Mouse (Mus musculus) CH12.LX (cell line): ENCODE data around the gene Psmd13. TPM values are rescaled to one million over a fixed set of nuclear protein-coding genes. Genes with fewer than 3 reads are reported as not detected.

Source experiments
- DNase-seq: peaks from one replicate; pipeline ENCODE4 v3.0.0-alpha.2; 2013; ENCODE audit errors: extremely low read depth
- H3K27ac ChIP-seq: 2 replicates; pipeline ENCODE4 v1.5.1; 2012; ENCODE audit warnings: low read depth, mild to moderate bottlenecking, control low read depth, moderate library complexity; ENCODE audit not compliant: insufficient read depth
- H3K27me3 ChIP-seq: replicated peaks from 2 replicates; pipeline ENCODE3; 2012; ENCODE audit warnings: inconsistent platforms
- H3K36me3 ChIP-seq, 2 experiments: replicated peaks in 1 of 2; 2 replicates each; pipeline versions ENCODE3 to v1.6.1; 2012; ENCODE audit warnings: inconsistent platforms in 1 of 2, low read length in 1 of 2, mild to moderate bottlenecking in 1 of 2, mixed read lengths in 1 of 2, moderate library complexity in 1 of 2; ENCODE audit not compliant: control insufficient read depth in 1 of 2, insufficient read depth in 1 of 2
- H3K4me1 ChIP-seq, 2 experiments: 2 replicates each; pipeline ENCODE4 v1.6.1; 2012; ENCODE audit warnings: inconsistent platforms in 1 of 2, moderate library complexity in 1 of 2; ENCODE audit not compliant: insufficient read depth in 2 of 2, control insufficient read depth in 1 of 2
- H3K4me2 ChIP-seq: 2 replicates; pipeline ENCODE4 v1.6.1; 2012; ENCODE audit warnings: low read depth, mild to moderate bottlenecking, control low read depth; ENCODE audit not compliant: poor library complexity, insufficient read depth, severe bottlenecking
- H3K4me3 ChIP-seq, 3 experiments: fragments of 150-350 bp in 1 of 3; sonication (generic) in 1 of 3; replicated peaks in 1 of 3; 2 replicates each; pipeline versions ENCODE3 to v1.5.1; 2011 to 2012; ENCODE audit warnings: low read depth in 2 of 3, low read length in 2 of 3, mild to moderate bottlenecking in 2 of 3, moderate library complexity in 2 of 3, control low read depth in 1 of 3, improper control_type of control experiment in 1 of 3, inconsistent platforms in 1 of 3, mixed read lengths in 1 of 3; ENCODE audit not compliant: poor library complexity in 1 of 3
- H3K79me2 ChIP-seq: replicated peaks from 2 replicates; pipeline ENCODE4 v1.6.1; 2012; ENCODE audit warnings: mild to moderate bottlenecking, moderate library complexity; ENCODE audit not compliant: control insufficient read depth, poor library complexity, insufficient read depth, severe bottlenecking; ENCODE audit errors: extremely low read depth
- H3K9ac ChIP-seq: 2 replicates; pipeline ENCODE4 v1.6.1; 2012; ENCODE audit warnings: low read depth, mild to moderate bottlenecking, control low read depth, moderate library complexity; ENCODE audit not compliant: insufficient read depth
- H3K9me3 ChIP-seq: replicated peaks from 2 replicates; pipeline ENCODE3; 2012; ENCODE audit warnings: low read length, inconsistent platforms, mixed read lengths
- BHLHE40 ChIP-seq: IDR thresholded peaks from 2 replicates; pipeline ENCODE4 v1.6.1; 2011; ENCODE audit warnings: mild to moderate bottlenecking, low read depth, low read length, improper control_type of control experiment
- CHD1 ChIP-seq: IDR thresholded peaks from 2 replicates; pipeline ENCODE4 v1.6.1; 2012; ENCODE audit warnings: low read depth, low read length, improper control_type of control experiment, inconsistent platforms
- CHD2 ChIP-seq: IDR thresholded peaks from 2 replicates; pipeline ENCODE4 v1.6.1; 2011; ENCODE audit warnings: low read length, improper control_type of control experiment
- CTCF ChIP-seq, 2 experiments: IDR thresholded peaks in 1 of 2; conservative IDR thresholded peaks in 1 of 2; 2 replicates each; pipeline ENCODE4 v1.5.1; 2011 to 2012; ENCODE audit warnings: low read depth in 2 of 2, low read length in 2 of 2, improper control_type of control experiment in 1 of 2, inconsistent platforms in 1 of 2, mild to moderate bottlenecking in 1 of 2, moderate library complexity in 1 of 2
- E2F4 ChIP-seq: IDR thresholded peaks from 2 replicates; pipeline ENCODE4 v1.6.1; 2011; ENCODE audit warnings: low read depth, low read length, improper control_type of control experiment; ENCODE audit not compliant: insufficient replicate concordance
- ELF1 ChIP-seq: IDR thresholded peaks from 2 replicates; pipeline ENCODE4 v1.6.1; 2014; ENCODE audit warnings: low read depth, mild to moderate bottlenecking, inconsistent platforms, low read length, improper control_type of control experiment
- EP300 ChIP-seq: IDR thresholded peaks from 2 replicates; pipeline ENCODE4 v1.6.1; 2011; ENCODE audit warnings: low read length, improper control_type of control experiment
- ETS1 ChIP-seq: conservative IDR thresholded peaks from 2 replicates; pipeline ENCODE4 v1.6.1; 2012; ENCODE audit warnings: low read depth, mild to moderate bottlenecking, inconsistent platforms, low read length, improper control_type of control experiment, moderate library complexity
- GABPA ChIP-seq: IDR thresholded peaks from 2 replicates; pipeline ENCODE4 v1.6.1; 2012; ENCODE audit warnings: low read depth, low read length, improper control_type of control experiment, inconsistent platforms; ENCODE audit not compliant: insufficient replicate concordance
- HCFC1 ChIP-seq: IDR thresholded peaks from 2 replicates; pipeline ENCODE4 v1.6.1; 2012; ENCODE audit warnings: low read depth, mild to moderate bottlenecking, inconsistent platforms, low read length, improper control_type of control experiment
- IRF4 ChIP-seq: IDR thresholded peaks from 2 replicates; pipeline ENCODE4 v1.6.1; 2014; ENCODE audit warnings: low read depth, mild to moderate bottlenecking, inconsistent platforms, low read length, improper control_type of control experiment
- JUN ChIP-seq: IDR thresholded peaks from 2 replicates; pipeline ENCODE4 v1.6.1; 2011; ENCODE audit warnings: low read depth, mild to moderate bottlenecking, low read length, improper control_type of control experiment, moderate library complexity; ENCODE audit not compliant: insufficient read depth
- JUND ChIP-seq: conservative IDR thresholded peaks from 2 replicates; pipeline ENCODE4 v1.6.1; 2011; ENCODE audit warnings: low read depth, low read length, improper control_type of control experiment
- KAT2A ChIP-seq: IDR thresholded peaks from 2 replicates; pipeline ENCODE4 v1.6.1; 2012; ENCODE audit warnings: low read length, improper control_type of control experiment, inconsistent platforms; ENCODE audit not compliant: insufficient replicate concordance
- MAFK ChIP-seq: IDR thresholded peaks from 2 replicates; pipeline ENCODE4 v1.6.1; 2011; ENCODE audit warnings: low read length, improper control_type of control experiment; ENCODE audit not compliant: insufficient replicate concordance
- MAX ChIP-seq: IDR thresholded peaks from 2 replicates; pipeline ENCODE4 v1.6.1; 2011; ENCODE audit warnings: low read length, improper control_type of control experiment
- MAZ ChIP-seq: IDR thresholded peaks from 2 replicates; pipeline ENCODE4 v1.6.1; 2012; ENCODE audit warnings: low read depth, mild to moderate bottlenecking, inconsistent platforms, low read length, improper control_type of control experiment, moderate library complexity
- MEF2A ChIP-seq: IDR thresholded peaks from 2 replicates; pipeline ENCODE4 v1.6.1; 2014; ENCODE audit warnings: low read depth, mild to moderate bottlenecking, inconsistent platforms, low read length, improper control_type of control experiment, borderline replicate concordance
- MXI1 ChIP-seq: IDR thresholded peaks from 2 replicates; pipeline ENCODE4 v1.6.1; 2011; ENCODE audit warnings: mild to moderate bottlenecking, low read depth, low read length, improper control_type of control experiment
- MYC ChIP-seq: IDR thresholded peaks from 2 replicates; pipeline ENCODE4 v1.6.1; 2011; ENCODE audit warnings: low read depth, mild to moderate bottlenecking, improper control_type of control experiment, low read length
- NELFE ChIP-seq: IDR thresholded peaks from 2 replicates; pipeline ENCODE4 v1.6.1; 2011; ENCODE audit warnings: low read depth, low read length, improper control_type of control experiment
- NRF1 ChIP-seq: IDR thresholded peaks from 2 replicates; pipeline ENCODE4 v1.6.1; 2014; ENCODE audit warnings: low read depth, mild to moderate bottlenecking, inconsistent platforms, low read length, improper control_type of control experiment, moderate library complexity
- PAX5 ChIP-seq: IDR thresholded peaks from 2 replicates; pipeline ENCODE4 v1.6.1; 2012; ENCODE audit warnings: low read length, inconsistent platforms, mixed read lengths
- POLR2A ChIP-seq: IDR thresholded peaks from 2 replicates; pipeline ENCODE4 v1.6.1; 2011; ENCODE audit warnings: low read depth, mild to moderate bottlenecking, improper control_type of control experiment, low read length
- POLR2AphosphoS2 ChIP-seq: IDR thresholded peaks from 2 replicates; pipeline ENCODE4 v1.6.1; 2011; ENCODE audit warnings: low read depth, low read length, improper control_type of control experiment
- RAD21 ChIP-seq: IDR thresholded peaks from 2 replicates; pipeline ENCODE4 v1.6.1; 2011; ENCODE audit warnings: low read depth, mild to moderate bottlenecking, low read length, improper control_type of control experiment, moderate library complexity
- RCOR1 ChIP-seq: conservative IDR thresholded peaks from 2 replicates; pipeline ENCODE4 v1.6.1; 2012; ENCODE audit warnings: low read depth, mild to moderate bottlenecking, inconsistent platforms, low read length, improper control_type of control experiment
- SIN3A ChIP-seq: IDR thresholded peaks from 2 replicates; pipeline ENCODE4 v1.6.1; 2012; ENCODE audit warnings: low read length, improper control_type of control experiment, inconsistent platforms
- SMC3 ChIP-seq: IDR thresholded peaks from 2 replicates; pipeline ENCODE4 v1.6.1; 2011; ENCODE audit warnings: low read depth, low read length, improper control_type of control experiment
- TBP ChIP-seq: conservative IDR thresholded peaks from 2 replicates; pipeline ENCODE4 v1.6.1; 2011; ENCODE audit warnings: low read depth, low read length, improper control_type of control experiment
- TCF12 ChIP-seq: IDR thresholded peaks from 2 replicates; pipeline ENCODE4 v1.6.1; 2014; ENCODE audit warnings: low read depth, mild to moderate bottlenecking, inconsistent platforms, low read length, improper control_type of control experiment
- UBTF ChIP-seq: IDR thresholded peaks from 2 replicates; pipeline ENCODE4 v1.6.1; 2012; ENCODE audit warnings: low read depth, mild to moderate bottlenecking, inconsistent platforms, low read length, improper control_type of control experiment, moderate library complexity
- USF1 ChIP-seq: IDR thresholded peaks from 2 replicates; pipeline ENCODE4 v1.6.1; 2014; ENCODE audit warnings: low read depth, mild to moderate bottlenecking, inconsistent platforms, low read length, improper control_type of control experiment
- USF2 ChIP-seq: conservative IDR thresholded peaks from 2 replicates; pipeline ENCODE4 v1.6.1; 2011; ENCODE audit warnings: low read depth, low read length, improper control_type of control experiment
- ZC3H11A ChIP-seq: IDR thresholded peaks from 2 replicates; pipeline ENCODE4 v1.6.1; 2012; ENCODE audit warnings: low read depth, mild to moderate bottlenecking, inconsistent platforms, low read length, improper control_type of control experiment
- ZKSCAN1 ChIP-seq: IDR thresholded peaks from 2 replicates; pipeline ENCODE4 v1.6.1; 2012; ENCODE audit warnings: low read depth, inconsistent platforms, low read length, improper control_type of control experiment, borderline replicate concordance
- ZMIZ1 ChIP-seq: IDR thresholded peaks from 2 replicates; pipeline ENCODE4 v1.6.1; 2012; ENCODE audit warnings: low read depth, mild to moderate bottlenecking, inconsistent platforms, low read length, improper control_type of control experiment
- ZNF384 ChIP-seq: IDR thresholded peaks from 2 replicates; pipeline ENCODE4 v1.6.1; 2012; ENCODE audit warnings: low read depth, low read length, improper control_type of control experiment, inconsistent platforms
- dilution Hi-C: fragments of 300-500 bp; cut with MboI; formaldehyde crosslinking; loops from 2 replicates; pipeline ENCODE4 v1.14.3; 2020; ENCODE audit warnings: low sequenced_read_pairs; ENCODE audit not compliant: extremely low pct_unique_long_range_greater_than_20kb, extremely low pct_ligation_motif_present
- in situ Hi-C: fragments of 300-500 bp; cut with MboI; formaldehyde crosslinking; loops from 3 replicates; pipeline ENCODE4 v1.14.3; 2019; ENCODE audit warnings: low sequenced_read_pairs, low pct_ligation_motif_present, low pct_unique_long_range_greater_than_20kb, mixed read lengths
- polyA plus RNA-seq: library from polyadenylated mRNA; unstranded; fragments of >175 nt; gene quantifications from 2 replicates; pipeline ENCODE4 v1.2.1, GENCODE M21; 2012; ENCODE audit warnings: low read depth; ENCODE audit not compliant: insufficient read length
- total RNA-seq, 2 experiments: library from RNA; depleted of rRNA; stranded (reverse); fragments of 300-350 nt in 1 of 2; fragments of >200 nt in 1 of 2; gene quantifications; 2 replicates each; pipeline ENCODE4 v1.2.3; 2012 to 2014

The Psmd13 gene
- total and polyA plus RNA-seq, 3 experiments = 165 to 185 (median 168) TPM

DNA sequence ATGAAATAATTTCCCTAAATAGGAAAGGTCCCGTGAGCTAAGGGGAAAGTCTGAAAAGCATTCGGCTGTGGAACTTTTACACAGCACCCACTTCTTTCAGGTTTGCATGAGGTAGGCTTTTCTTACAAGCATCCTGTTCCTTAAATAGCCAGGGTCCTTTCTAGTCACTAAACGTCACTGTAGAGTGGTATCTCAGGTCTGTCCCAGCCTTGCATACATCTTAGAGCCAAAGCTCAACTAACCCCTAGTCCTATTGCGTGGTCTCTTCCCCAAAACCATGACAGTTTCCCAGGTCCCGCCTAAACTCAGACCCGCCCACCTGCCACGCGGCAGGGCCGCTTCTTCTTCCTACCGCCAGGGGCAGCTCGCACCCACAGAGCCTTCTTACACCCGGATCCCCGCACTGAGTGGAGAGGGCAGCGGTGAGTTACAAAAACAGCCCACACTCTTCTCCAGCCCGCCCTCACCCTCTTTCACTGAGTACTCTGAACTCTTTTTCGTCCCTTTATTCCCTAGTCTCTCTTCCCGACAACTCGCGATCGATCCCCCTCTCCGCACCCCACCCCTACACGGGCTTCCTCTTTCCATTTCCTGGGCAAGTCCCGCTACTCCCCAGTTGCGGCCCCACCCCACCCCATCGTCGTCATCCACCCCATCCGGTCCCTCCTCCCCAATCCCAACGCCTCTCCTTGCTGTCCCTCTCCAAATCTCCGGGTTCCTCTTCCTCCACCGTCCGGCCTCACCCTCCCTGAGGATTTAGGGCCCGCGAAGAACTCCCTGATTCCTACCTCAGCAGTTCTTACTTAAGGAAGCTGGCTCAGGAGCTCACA lies 59.7 kb downstream of the Psmd13 start, which contains the start of gene Pgghg:
Pgghg (plus strand) TSS at position 170 of the 830 bp plus-strand sequence.
- H3K4me3 ChIP-seq = peak within 1 kb of the TSS; percentile 23 to 47 (median 26)
- DNase-seq = peak; percentile 90
- TF ChIP-seq MAX = peak; percentile 90
- no peak for TF ChIP-seq JUND
- peak; percentile 38 for TF ChIP-seq ZMIZ1
- TF ChIP-seq MAZ = peak; percentile 95
- peak; percentile 63; the same call in 1 of the 2 replicates for TF ChIP-seq NELFE
- no peak for TF ChIP-seq UBTF
- TF ChIP-seq NRF1 = no peak
- peak; percentile 74; the same call in 1 of the 2 replicates for TF ChIP-seq ETS1
- no peak; the same call in 1 of the 2 replicates for TF ChIP-seq CHD1
- TF ChIP-seq USF1 = no peak
- no peak; the same call in 1 of the 2 replicates for TF ChIP-seq HCFC1
- peak; percentile 15 for TF ChIP-seq ELF1
- peak; percentile 47 to 71; a peak in 3 of 4 replicates for TF ChIP-seq CTCF (conservative IDR thresholded peaks at IDR 0.05 in 1 of 2, IDR thresholded peaks at IDR 0.05 in 1 of 2; ENCODE audit: low read depth in 2 of 2, low read length in 2 of 2)
- TF ChIP-seq E2F4 = peak; percentile 77; the same call in 1 of the 2 replicates
- TF ChIP-seq POLR2A = peak; percentile 68
- TF ChIP-seq CHD2 = peak; percentile 61
- no peak for TF ChIP-seq ZC3H11A
- no peak for TF ChIP-seq PAX5
- TF ChIP-seq IRF4 = peak; percentile 48
- peak; percentile 76 for TF ChIP-seq EP300
- TF ChIP-seq RCOR1 = peak; percentile 71
- peak; percentile 34 for TF ChIP-seq RAD21
- peak; percentile 84 for TF ChIP-seq TBP
- no peak for TF ChIP-seq USF2
- TF ChIP-seq MEF2A = peak; percentile 94
- peak; percentile 91; the same call in 1 of the 2 replicates for TF ChIP-seq MXI1
- TF ChIP-seq GABPA = no peak
- TF ChIP-seq MYC = peak; percentile 95
- TF ChIP-seq TCF12 = peak; percentile 63; the same call in 1 of the 2 replicates
- no peak for TF ChIP-seq ZKSCAN1
- no peak; the same call in 1 of the 2 replicates for TF ChIP-seq SMC3
- peak; percentile 47; the same call in 1 of the 2 replicates for TF ChIP-seq MAFK
- peak; percentile 91 for TF ChIP-seq SIN3A
- peak; percentile 72; the same call in 1 of the 2 replicates for TF ChIP-seq POLR2AphosphoS2
- peak; percentile 90 for TF ChIP-seq BHLHE40
- TF ChIP-seq ZNF384 = 0 out of 2 replicates have a peak, but pooled peaks have one; percentile 24
- TF ChIP-seq JUN = peak; percentile 32; the same call in 1 of the 2 replicates
- 0 out of 2 replicates have a peak, but pooled peaks have one; percentile 26 for TF ChIP-seq KAT2A
- in situ Hi-C loops (no loop called here), dilution Hi-C loops (no loop called here)
- peaks cover 22 to 54% of the 10 kb centered on the region in 2 experiments for H3K4me1 ChIP-seq
- no peaks in the 10 kb centered on the region for H3K9me3 ChIP-seq
- H3K9ac ChIP-seq = peak within 1 kb of the TSS; percentile 46
- H3K79me2 ChIP-seq = no peaks in the 10 kb centered on the region
- peak within 1 kb of the TSS; percentile 81 for H3K27ac ChIP-seq
- no peaks in the 10 kb centered on the region for H3K27me3 ChIP-seq
- H3K36me3 ChIP-seq = peaks cover 6 to 20% of the 10 kb centered on the region in 2 experiments
- H3K4me2 ChIP-seq = peak within 1 kb of the TSS; percentile 33
